Mouse (Mus musculus) kidney, adult 11 months (tissue): Measurements from ENCODE around the gene Vmn1r168.
"Not testable (repeated sequence)": the region's sequence is repeated elsewhere in the genome, so short reads cannot be mapped to it uniquely, and the experiment has no call there.

Experiments used
- DNase-seq: peaks from one replicate; pipeline ENCODE4 v3.0.0; 2022

Vmn1r168 gene

GRCm38 (mm10) chr7:23539432-23539831 is at the start of gene Vmn1r168:
TSS of gene Vmn1r168 (plus strand) at chr7:23539732.
- DNase-seq: not testable (repeated sequence)

GRCm38 (mm10) chr7:23507106-23507505 is 32.4 kb upstream of the Vmn1r168 start, which contains the start of gene Vmn1r167:
TSS of gene Vmn1r167 (minus strand) at chr7:23507206.
- not testable (repeated sequence) for DNase-seq

- DNase-seq: not testable (repeated sequence)
Observed at GRCm38 (mm10) chr7:23575226-23575625, 35.7 kb downstream of the Vmn1r168 start, which contains the start of gene Vmn1r169. TSS of gene Vmn1r169 (plus strand) at chr7:23575526.
